In genomic region chr1:55025656-55026430, GRCm38 (mm10) we compare ENCODE assay signal across 8 mouse cellular contexts. TPM values are rescaled to one million over a fixed set of nuclear protein-coding genes. Genes with fewer than 3 reads are reported as not detected.
A peak's percentile ranks its signal among the peaks of the same experiment; 100 is the strongest.
DNase-seq lines count a peak whose midpoint lies in the region; ATAC-seq and TF ChIP-seq lines count a peak whose summit lies in the region.

No protein-coding gene starts in this region.

- no peak for TF ChIP-seq POLR2A in CH12.LX (IDR thresholded peaks at IDR 0.05; ENCODE audit: low read depth, low read length)
- no peak for TF ChIP-seq POLR2A in liver, adult 2 months (IDR thresholded peaks at IDR 0.05; ENCODE audit: extremely low read depth, insufficient read depth, low read length)

- peak overlapping the region; percentile 65; the same call in 1 of the 2 replicates for H3K27ac ChIP-seq in CH12.LX (ENCODE audit: insufficient read depth, low read depth)
- H3K27ac ChIP-seq in heart, embryonic 15.5 days = peak overlapping the region; percentile 96
- H3K27ac ChIP-seq in liver, adult 2 months (replicated peaks; ENCODE audit: insufficient read depth, low read depth, low read length) = peak overlapping the region; percentile 97

- peak; percentile 6 for DNase-seq in kidney, postnatal 14 days
- DNase-seq in kidney, adult 8-10 months = no peak
- peak; percentile 34 for DNase-seq in CH12.LX (ENCODE audit: extremely low read depth)
- DNase-seq in liver, adult 2 months (ENCODE audit: extremely low read depth, low read depth, low spot score) = peak; percentile 45
- DNase-seq in skeletal muscle tissue, adult 2 months (ENCODE audit: low read depth, low spot score) = peak; percentile 8
- no peak for DNase-seq in frontal cortex, postnatal 10 days (ENCODE audit: low spot score in 2 of 2)

- peak overlapping the region; percentile 92 for H3K9ac ChIP-seq in CH12.LX (ENCODE audit: insufficient read depth, low read depth)
- peak overlapping the region; percentile 98 for H3K9ac ChIP-seq in heart, embryonic 15.5 days
- H3K9ac ChIP-seq in liver, adult 2 months (ENCODE audit: low read depth, low read length) = peak overlapping the region; percentile 98

- in situ Hi-C loops in CH12.LX (cut with MboI; ENCODE audit: low pct_ligation_motif_present, low pct_unique_long_range_greater_than_20kb, low sequenced_read_pairs) = no loop called here

- peak in 1 of 2 experiments; percentile 34; a peak in 2 of 4 replicates for TF ChIP-seq CTCF in CH12.LX (conservative IDR thresholded peaks at IDR 0.05 in 1 of 2, IDR thresholded peaks at IDR 0.05 in 1 of 2; ENCODE audit: low read depth in 2 of 2, low read length in 2 of 2)
- no peak for TF ChIP-seq CTCF in liver, adult 2 months (IDR thresholded peaks at IDR 0.05; ENCODE audit: low read depth, low read length)

- 0 out of 2 replicates have a peak, but pooled peaks have one; percentile 4 for ATAC-seq in common myeloid progenitor, adult 5-6 weeks (replicated peaks; ENCODE audit: low read depth, poor library complexity, severe bottlenecking)
- ATAC-seq in heart, embryonic 15.5 days (replicated peaks; ENCODE audit: insufficient number of reproducible peaks, insufficient read depth, low FRiP score, low read depth) = no peak

- peaks cover 62% of the 10 kb centered on the region for H3K79me2 ChIP-seq in CH12.LX (replicated peaks; ENCODE audit: control insufficient read depth, extremely low read depth, insufficient read depth, poor library complexity, severe bottlenecking)
- H3K79me2 ChIP-seq in liver, adult 2 months (ENCODE audit: control insufficient read depth, insufficient read depth, low read length) = peaks cover 28% of the 10 kb centered on the region; the same call in 1 of the 2 replicates

- peak overlapping the region; percentile 98 for H3K4me2 ChIP-seq in CH12.LX (ENCODE audit: insufficient read depth, low read depth, poor library complexity, severe bottlenecking)
- H3K4me2 ChIP-seq in heart, embryonic 15.5 days = peak overlapping the region; percentile 60

- WGBS in heart, embryonic 15.5 days = 4% methylated on average over 10 of the region's 10 CpGs
- WGBS in liver, adult 2 months = 4% methylated on average over 10 of the region's 10 CpGs

- H3K27me3 ChIP-seq in CH12.LX (replicated peaks) = no peaks in the 10 kb centered on the region
- no peaks in the 10 kb centered on the region for H3K27me3 ChIP-seq in heart, embryonic 15.5 days
- no peaks in the 10 kb centered on the region for H3K27me3 ChIP-seq in liver, adult 2 months (ENCODE audit: control insufficient read depth, insufficient read depth, low read length)

- TF ChIP-seq RAD21 in CH12.LX (IDR thresholded peaks at IDR 0.05; ENCODE audit: low read depth, low read length) = no peak

- peaks cover 5 to 45% of the 10 kb centered on the region in 2 experiments for H3K4me1 ChIP-seq in CH12.LX (ENCODE audit: control insufficient read depth in 1 of 2, insufficient read depth in 2 of 2)
- peaks cover 15% of the 10 kb centered on the region for H3K4me1 ChIP-seq in heart, embryonic 15.5 days (replicated peaks)
- peaks cover 12% of the 10 kb centered on the region for H3K4me1 ChIP-seq in liver, adult 2 months (ENCODE audit: control insufficient read depth, insufficient read depth, low read length)

- peak; percentile 74; the same call in 1 of the 2 replicates for TF ChIP-seq EP300 in CH12.LX (IDR thresholded peaks at IDR 0.05; ENCODE audit: low read length)

- dilution Hi-C loops in CH12.LX (cut with MboI; ENCODE audit: extremely low pct_ligation_motif_present, extremely low pct_unique_long_range_greater_than_20kb, low sequenced_read_pairs) = no loop called here

- no peaks in the 10 kb centered on the region for H3K9me3 ChIP-seq in CH12.LX (replicated peaks; ENCODE audit: low read length)
- no peaks in the 10 kb centered on the region for H3K9me3 ChIP-seq in heart, embryonic 15.5 days (replicated peaks)

- H3K4me3 ChIP-seq in CH12.LX (replicated peaks in 1 of 3; ENCODE audit: low read depth in 2 of 3, low read length in 2 of 3, poor library complexity in 1 of 3) = peak overlapping the region; percentile 92 to 99 (median 92)
- H3K4me3 ChIP-seq in heart, embryonic 15.5 days = peak overlapping the region; percentile 94
- peak overlapping the region; percentile 94 for H3K4me3 ChIP-seq in liver, adult 2 months (ENCODE audit: insufficient read depth, low read depth, low read length)

- H3K36me3 ChIP-seq in CH12.LX (replicated peaks in 1 of 2; ENCODE audit: control insufficient read depth in 1 of 2, insufficient read depth in 1 of 2, low read length in 1 of 2) = peaks cover 0 to 13% of the 10 kb centered on the region in 2 experiments
- H3K36me3 ChIP-seq in heart, embryonic 15.5 days = no peaks in the 10 kb centered on the region
- H3K36me3 ChIP-seq in liver, adult 2 months (ENCODE audit: control insufficient read depth, insufficient read depth, low read length) = no peaks in the 10 kb centered on the region; the same call in 1 of the 2 replicates

TF ChIP-seq in CH12.LX, 34 proteins besides CTCF, POLR2A, EP300 and RAD21:
- TF ChIP-seq NRF1 (IDR thresholded peaks at IDR 0.05; ENCODE audit: low read depth, low read length) = no peak
- TF ChIP-seq USF1 (IDR thresholded peaks at IDR 0.05; ENCODE audit: low read depth, low read length) = no peak
- TF ChIP-seq NELFE (IDR thresholded peaks at IDR 0.05; ENCODE audit: low read depth, low read length) = no peak
- no peak for TF ChIP-seq ZMIZ1 (IDR thresholded peaks at IDR 0.05; ENCODE audit: low read depth, low read length)
- peak; percentile 72 for TF ChIP-seq ZNF384 (IDR thresholded peaks at IDR 0.05; ENCODE audit: low read depth, low read length)
- peak; percentile 45; the same call in 1 of the 2 replicates for TF ChIP-seq ETS1 (conservative IDR thresholded peaks at IDR 0.05; ENCODE audit: low read depth, low read length)
- TF ChIP-seq RCOR1 (conservative IDR thresholded peaks at IDR 0.05; ENCODE audit: low read depth, low read length) = no peak
- TF ChIP-seq PAX5 (IDR thresholded peaks at IDR 0.05; ENCODE audit: low read length) = no peak
- no peak for TF ChIP-seq UBTF (IDR thresholded peaks at IDR 0.05; ENCODE audit: low read depth, low read length)
- peak; percentile 84 for TF ChIP-seq IRF4 (IDR thresholded peaks at IDR 0.05; ENCODE audit: low read depth, low read length)
- TF ChIP-seq HCFC1 (IDR thresholded peaks at IDR 0.05; ENCODE audit: low read depth, low read length) = no peak; the same call in 1 of the 2 replicates
- peak; percentile 68; the same call in 1 of the 2 replicates for TF ChIP-seq MEF2A (IDR thresholded peaks at IDR 0.05; ENCODE audit: borderline replicate concordance, low read depth, low read length)
- TF ChIP-seq USF2 (conservative IDR thresholded peaks at IDR 0.05; ENCODE audit: low read depth, low read length) = no peak
- TF ChIP-seq TBP (conservative IDR thresholded peaks at IDR 0.05; ENCODE audit: low read depth, low read length) = no peak
- peak; percentile 81 for TF ChIP-seq MXI1 (IDR thresholded peaks at IDR 0.05; ENCODE audit: low read depth, low read length)
- no peak for TF ChIP-seq CHD2 (IDR thresholded peaks at IDR 0.05; ENCODE audit: low read length)
- peak; percentile 90 for TF ChIP-seq SIN3A (IDR thresholded peaks at IDR 0.05; ENCODE audit: low read length)
- no peak for TF ChIP-seq CHD1 (IDR thresholded peaks at IDR 0.05; ENCODE audit: low read depth, low read length)
- TF ChIP-seq KAT2A (IDR thresholded peaks at IDR 0.05; ENCODE audit: insufficient replicate concordance, low read length) = no peak
- no peak for TF ChIP-seq JUN (IDR thresholded peaks at IDR 0.05; ENCODE audit: insufficient read depth, low read depth, low read length)
- no peak for TF ChIP-seq ZKSCAN1 (IDR thresholded peaks at IDR 0.05; ENCODE audit: borderline replicate concordance, low read depth, low read length)
- no peak for TF ChIP-seq BHLHE40 (IDR thresholded peaks at IDR 0.05; ENCODE audit: low read depth, low read length)
- TF ChIP-seq ELF1 (IDR thresholded peaks at IDR 0.05; ENCODE audit: low read depth, low read length) = 0 out of 2 replicates have a peak, but pooled peaks have one; percentile 21
- no peak for TF ChIP-seq E2F4 (IDR thresholded peaks at IDR 0.05; ENCODE audit: insufficient replicate concordance, low read depth, low read length)
- no peak for TF ChIP-seq MAFK (IDR thresholded peaks at IDR 0.05; ENCODE audit: insufficient replicate concordance, low read length)
- TF ChIP-seq JUND (conservative IDR thresholded peaks at IDR 0.05; ENCODE audit: low read depth, low read length) = peak; percentile 32; the same call in 1 of the 2 replicates
- no peak for TF ChIP-seq TCF12 (IDR thresholded peaks at IDR 0.05; ENCODE audit: low read depth, low read length)
- no peak for TF ChIP-seq SMC3 (IDR thresholded peaks at IDR 0.05; ENCODE audit: low read depth, low read length)
- no peak for TF ChIP-seq MAZ (IDR thresholded peaks at IDR 0.05; ENCODE audit: low read depth, low read length)
- no peak; the same call in 1 of the 2 replicates for TF ChIP-seq MAX (IDR thresholded peaks at IDR 0.05; ENCODE audit: low read length)
- no peak for TF ChIP-seq POLR2AphosphoS2 (IDR thresholded peaks at IDR 0.05; ENCODE audit: low read depth, low read length)
- TF ChIP-seq MYC (IDR thresholded peaks at IDR 0.05; ENCODE audit: low read depth, low read length) = no peak
- TF ChIP-seq GABPA (IDR thresholded peaks at IDR 0.05; ENCODE audit: insufficient replicate concordance, low read depth, low read length) = no peak
- TF ChIP-seq ZC3H11A (IDR thresholded peaks at IDR 0.05; ENCODE audit: low read depth, low read length) = no peak

RNA-seq across cellular contexts. Expression of gene Sf3b1, which starts 1.4 kb away (rescaled TPM):
- total RNA-seq in CH12.LX (2012; rRNA removed) (109 and 120 TPM in 2 replicates), CH12.LX (2014; rRNA removed) (186 and 246 TPM in 2 replicates)
- polyA plus RNA-seq in CH12.LX (2012; ENCODE audit: insufficient read length, low read depth) = 133 and 162 TPM in 2 replicates
- 307 and 355 TPM in 2 replicates for total RNA-seq in common myeloid progenitor, adult 5-6 weeks (2017)
- 189 and 205 TPM in 2 replicates for polyA plus RNA-seq in heart, embryonic 15.5 days (2015; fragmentation: Nextera tagmentation; extraction: Ambion mirVana)
- 73.8 and 89.0 TPM in 2 replicates for total RNA-seq in liver, adult 2 months (2014; rRNA removed)
- polyA plus RNA-seq in liver, adult 2 months (2012; rRNA removed) = 11.0 and 13.6 TPM in 2 replicates

RNA-seq across cellular contexts. Expression of gene Coq10b, which starts 26.7 kb away (rescaled TPM):
- total RNA-seq in CH12.LX (2012; rRNA removed) = 3.0 and 7.0 TPM in 2 replicates
- 14.4 and 15.5 TPM in 2 replicates for total RNA-seq in CH12.LX (2014; rRNA removed)
- 6.2 and 7.0 TPM in 2 replicates for polyA plus RNA-seq in CH12.LX (2012; ENCODE audit: insufficient read length, low read depth)
- total RNA-seq in common myeloid progenitor, adult 5-6 weeks (2017) = 15.6 and 23.1 TPM in 2 replicates
- polyA plus RNA-seq in heart, embryonic 15.5 days (2015; fragmentation: Nextera tagmentation; extraction: Ambion mirVana) = 17.4 and 18.7 TPM in 2 replicates
- 43.4 and 63.2 TPM in 2 replicates for total RNA-seq in liver, adult 2 months (2014; rRNA removed)
- 6.3 and 7.8 TPM in 2 replicates for polyA plus RNA-seq in liver, adult 2 months (2012; rRNA removed)

Comparison
In these comparisons a context has a peak if more than half of its experiments do, and no peak if none do; other contexts are left out.
1. DNase-seq: peak in kidney, postnatal 14 days (single experiment), CH12.LX (single experiment), liver, adult 2 months (single experiment) and skeletal muscle tissue, adult 2 months (single experiment); none in kidney, adult 8-10 months (0 of 2) and frontal cortex, postnatal 10 days (0 of 2).
2. Peak in every context shown above with its lines, with median percentiles within 50 percentile points of each other: H3K27ac ChIP-seq, H3K4me3 ChIP-seq and H3K9ac ChIP-seq.